Mouse (Mus musculus) erythroblast, adult 5-6 weeks (primary cell): ENCODE measurements around the gene Adh7. TPM values are rescaled to one million over a fixed set of nuclear protein-coding genes. Genes with fewer than 3 reads are reported as not detected.

Source experiments
- ATAC-seq: replicated peaks from 2 replicates; pipeline ENCODE4 v1.8.0; 2016; ENCODE audit warnings: moderate number of reproducible peaks, mild to moderate bottlenecking, moderate TSS enrichment, inconsistent platforms; ENCODE audit not compliant: poor library complexity, low FRiP score, severe bottlenecking
- total RNA-seq, 2 experiments: library from RNA; stranded (forward) in 1 of 2; stranded (reverse) in 1 of 2; fragments of 150-400 nt in 1 of 2; fragments of 200-764, 138-1000 nt in 1 of 2; gene quantifications; 2 replicates each; pipeline versions ENCODE4 v1.2.3 to v1.2.4; 2015 to 2017; ENCODE audit warnings: low replicate concordance in 2 of 2

The Adh7 gene
- total RNA-seq, 2 experiments from 2014 or later = not detected

- no peak for ATAC-seq
Observed at GRCm38 (mm10) chr3:138247241-138247640, 29.7 kb downstream of the Adh7 start.

- no peak for ATAC-seq
Observed at GRCm38 (mm10) chr3:138248011-138248410, 30.5 kb downstream of the Adh7 start.

- no peak for ATAC-seq
Observed at GRCm38 (mm10) chr3:138248746-138249145, 31.2 kb downstream of the Adh7 start.

- no peak for ATAC-seq
Observed at GRCm38 (mm10) chr3:138251156-138251555, 33.6 kb downstream of the Adh7 start.

- no peak for ATAC-seq
Observed at GRCm38 (mm10) chr3:138254205-138254604, 36.6 kb downstream of the Adh7 start.

- ATAC-seq = no peak
Observed at GRCm38 (mm10) chr3:138255366-138255765, 37.8 kb downstream of the Adh7 start.

- no peak for ATAC-seq
Observed at GRCm38 (mm10) chr3:138255780-138256550, 38.4 kb downstream of the Adh7 start.

GRCm38 (mm10) chr3:138260721-138261669 lies 43.4 kb downstream of the Adh7 start, which contains the start of gene Adh1:
Gene Adh1, plus strand, starts transcription at chr3:138260991.
- ATAC-seq = no peak

GRCm38 (mm10) chr3:138262568-138262967 lies 45.0 kb downstream of the Adh7 start:
- no peak for ATAC-seq

GRCm38 (mm10) chr3:138263154-138263930 lies 45.8 kb downstream of the Adh7 start:
- no peak for ATAC-seq

GRCm38 (mm10) chr3:138264648-138265047 lies 47.1 kb downstream of the Adh7 start:
- no peak for ATAC-seq

GRCm38 (mm10) chr3:138270507-138270906 lies 52.9 kb downstream of the Adh7 start:
- no peak for ATAC-seq

- ATAC-seq = no peak
Observed at GRCm38 (mm10) chr3:138271297-138271696, 53.7 kb downstream of the Adh7 start.

GRCm38 (mm10) chr3:138273080-138273479 lies 55.5 kb downstream of the Adh7 start:
- no peak for ATAC-seq

GRCm38 (mm10) chr3:138275100-138275499 lies 57.5 kb downstream of the Adh7 start:
- ATAC-seq = no peak

GRCm38 (mm10) chr3:138282556-138282955 lies 65.0 kb downstream of the Adh7 start:
- ATAC-seq = no peak
